ENCODE assay signal across 9 mouse cellular contexts in the genomic region with DNA sequence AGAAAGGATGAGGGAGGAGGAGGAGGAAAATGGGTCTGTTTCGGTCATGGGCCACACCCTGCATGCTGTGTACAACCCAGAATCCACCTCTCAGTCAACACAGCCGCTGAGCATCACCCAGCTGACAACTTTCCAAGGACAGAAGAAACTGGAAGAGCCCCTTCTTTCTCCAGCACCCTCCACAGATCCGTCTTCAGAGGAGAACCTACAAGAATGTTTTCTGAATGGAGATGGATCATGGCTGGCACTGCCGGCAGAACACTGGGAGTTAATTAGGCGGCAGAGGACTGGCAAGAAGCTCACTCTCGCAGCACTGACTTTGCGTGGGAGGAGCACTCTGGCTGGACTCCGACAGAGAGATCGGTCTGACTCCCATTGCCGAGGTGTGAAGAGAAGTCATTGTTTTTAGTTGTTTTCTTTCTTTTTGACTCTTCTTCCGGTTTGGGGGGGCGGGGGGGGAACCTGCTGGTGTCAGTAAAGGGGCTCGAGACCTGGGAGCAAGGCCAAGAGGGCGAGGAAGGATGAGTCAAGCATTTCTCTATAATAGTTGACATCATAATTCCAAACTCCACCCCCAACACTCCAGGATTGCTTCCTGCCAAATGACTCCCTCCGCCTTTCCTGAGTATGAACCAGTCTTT. TPM values are rescaled to one million over a fixed set of nuclear protein-coding genes. Genes with fewer than 3 reads are reported as not detected.
DNase-seq lines count a peak whose midpoint lies in the region; ATAC-seq lines count a peak whose summit lies in the region.
"Had no signal": no experiment of that assay in that cellular context is flagged by ENCODE, and none has a peak within 500 bp of the region (broad histone marks: within the 10 kb centered on the region; RNA-seq: fewer than 3 reads in every experiment).

No protein-coding gene starts in this region.

- no peak overlapping the region for H3K27ac ChIP-seq in embryonic facial prominence, embryonic 14.5 days (replicated peaks; ENCODE audit: low read depth, low read length)
- no peak overlapping the region for H3K27ac ChIP-seq in embryonic facial prominence, embryonic 10.5 days (replicated peaks)

- no peak overlapping the region for H3K9ac ChIP-seq in embryonic facial prominence, embryonic 14.5 days (ENCODE audit: low read depth, low read length)

- DNase-seq in embryonic facial prominence, embryonic 14.5 days (ENCODE audit: low spot score), result peak; percentile 21
- no peak for DNase-seq in embryonic facial prominence, embryonic 10.5 days (ENCODE audit: low spot score)
- peak; percentile 67 for DNase-seq in MN1 (ENCODE audit: low spot score)
- peak; percentile 34 for DNase-seq in gastrocnemius, postnatal 25 days
- DNase-seq in kidney, postnatal 10 days, result peak; percentile 73
- DNase-seq in testis, postnatal 10 days (ENCODE audit: low spot score), result peak; percentile 77
- DNase-seq in thymus, postnatal 10 days (ENCODE audit: low spot score in 2 of 2), result no peak

- H3K27me3 ChIP-seq in embryonic facial prominence, embryonic 14.5 days (replicated peaks; ENCODE audit: control insufficient read depth, insufficient read depth, low read length), result no peaks in the 10 kb centered on the region
- peaks cover 14% of the 10 kb centered on the region for H3K27me3 ChIP-seq in embryonic facial prominence, embryonic 10.5 days (replicated peaks; ENCODE audit: low read depth, poor library complexity, severe bottlenecking)
- H3K27me3 ChIP-seq: CH12.LX had no signal

- WGBS in embryonic facial prominence, embryonic 14.5 days, result 56% methylated on average over 15 of the region's 15 CpGs
- WGBS in embryonic facial prominence, embryonic 10.5 days, result 58% methylated on average over 15 of the region's 15 CpGs

- H3K4me2 ChIP-seq in embryonic facial prominence, embryonic 14.5 days (ENCODE audit: low read depth, low read length), result no peak overlapping the region; the same call in 1 of the 2 replicates

- H3K9me3 ChIP-seq in embryonic facial prominence, embryonic 14.5 days (ENCODE audit: control insufficient read depth, low read length), result no peaks in the 10 kb centered on the region
- no peaks in the 10 kb centered on the region for H3K9me3 ChIP-seq in embryonic facial prominence, embryonic 10.5 days

- no peak overlapping the region for H3K4me3 ChIP-seq in embryonic facial prominence, embryonic 14.5 days (ENCODE audit: low read depth, low read length)
- no peak overlapping the region for H3K4me3 ChIP-seq in embryonic facial prominence, embryonic 10.5 days

- peaks cover 10% of the 10 kb centered on the region for H3K4me1 ChIP-seq in embryonic facial prominence, embryonic 14.5 days (ENCODE audit: control insufficient read depth, insufficient read depth, low read length)
- peaks cover 15% of the 10 kb centered on the region for H3K4me1 ChIP-seq in embryonic facial prominence, embryonic 10.5 days

- H3K36me3 ChIP-seq in embryonic facial prominence, embryonic 14.5 days (ENCODE audit: control insufficient read depth, insufficient read depth, low read length), result no peaks in the 10 kb centered on the region
- H3K36me3 ChIP-seq in embryonic facial prominence, embryonic 10.5 days (replicated peaks), result peaks cover 3% of the 10 kb centered on the region

- ATAC-seq in embryonic facial prominence, embryonic 14.5 days (ENCODE audit: low read depth), result no peak
- no peak for ATAC-seq in megakaryocyte progenitor cell, adult 5-6 weeks (replicated peaks; ENCODE audit: poor library complexity)

RNA-seq across cellular contexts. Expression of a gene that starts 2.2 kb away (rescaled TPM):
- 46.5 and 53.4 TPM in 2 replicates for polyA plus RNA-seq in embryonic facial prominence, embryonic 14.5 days (2014; fragmentation: Nextera tagmentation; extraction: Ambion mirVana)
- polyA plus RNA-seq in embryonic facial prominence, embryonic 10.5 days (2016; fragmentation: Nextera tagmentation; extraction: Ambion mirVana), result 36.2 and 40.3 TPM in 2 replicates
- total RNA-seq in gastrocnemius, postnatal 25 days (2021), result 10 to 100 TPM; 13.6 to 14.3 TPM
- total RNA-seq in megakaryocyte progenitor cell, adult 5-6 weeks (2015), result 49.1 and 57.3 TPM in 2 replicates
- total RNA-seq in megakaryocyte progenitor cell, adult 5-6 weeks (2017), result 33.8 and 34.5 TPM in 2 replicates

RNA-seq across cellular contexts. Expression of a gene that starts 28.6 kb away (rescaled TPM):
- polyA plus RNA-seq in embryonic facial prominence, embryonic 14.5 days (2014; fragmentation: Nextera tagmentation; extraction: Ambion mirVana), result not detected in 2 replicates
- polyA plus RNA-seq in embryonic facial prominence, embryonic 10.5 days (2016; fragmentation: Nextera tagmentation; extraction: Ambion mirVana), result 0.84 and 1.3 TPM in 2 replicates
- total RNA-seq in gastrocnemius, postnatal 25 days (2021), result not detected
- total RNA-seq in megakaryocyte progenitor cell, adult 5-6 weeks (2015), result not detected in 2 replicates
- not detected in 2 replicates for total RNA-seq in megakaryocyte progenitor cell, adult 5-6 weeks (2017)
- total RNA-seq: CH12.LX had no signal

Comparison
In these comparisons a context has a peak if more than half of its experiments do, and no peak if none do; other contexts are left out.
1. DNase-seq: peak in embryonic facial prominence, embryonic 14.5 days (single experiment), MN1 (single experiment), gastrocnemius, postnatal 25 days (single experiment), kidney, postnatal 10 days (single experiment) and testis, postnatal 10 days (single experiment); none in embryonic facial prominence, embryonic 10.5 days (single experiment) and thymus, postnatal 10 days (0 of 2).